Mouse (Mus musculus) heart, postnatal 0 days (tissue): ENCODE data around the gene Id1.

Experiments
- CTCF ChIP-seq: IDR thresholded peaks from 2 replicates; pipeline ENCODE4 v1.5.1; 2016; ENCODE audit warnings: antibody characterized with exemption, control low read depth, low read depth
- EP300 ChIP-seq: IDR thresholded peaks from 2 replicates; pipeline ENCODE4 v1.6.1; 2016; ENCODE audit warnings: antibody characterized with exemption, low read depth

DNA sequence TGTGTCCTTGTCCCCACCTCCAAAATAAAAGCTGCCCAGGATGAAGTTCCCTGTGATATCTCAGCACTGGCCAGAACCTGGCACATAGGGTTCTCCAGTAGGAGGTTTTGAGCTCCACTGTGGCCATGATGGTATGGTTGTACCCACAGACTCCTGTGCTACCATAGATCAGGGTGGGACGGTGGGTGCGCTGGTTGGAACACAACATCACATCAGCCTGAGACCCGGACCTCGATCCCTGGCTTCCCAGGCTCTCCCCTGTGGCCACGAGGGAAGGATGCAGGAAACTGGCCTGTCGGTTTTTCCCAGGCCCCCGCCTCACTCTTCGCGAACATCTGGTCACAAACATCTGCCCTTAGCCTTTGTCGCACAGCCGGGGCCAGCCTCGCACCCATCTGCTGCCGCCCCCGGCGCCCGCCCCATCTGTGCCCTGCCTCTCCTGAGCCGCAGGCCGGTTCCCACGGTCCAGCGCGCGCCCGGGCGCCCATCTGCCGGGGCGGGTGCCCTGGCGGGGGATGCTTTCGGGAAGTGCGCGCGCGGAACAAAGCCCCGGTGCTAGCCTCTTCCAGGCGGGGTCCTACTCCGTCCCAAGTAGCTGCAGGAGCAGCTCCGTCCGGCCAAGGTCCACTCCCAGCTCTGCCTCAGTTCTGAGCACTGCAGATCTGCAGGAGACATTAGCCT, 12.3 kb upstream of the Id1 start:
- TF ChIP-seq CTCF, result no peak
- TF ChIP-seq EP300, result peak; percentile 49; the same call in 1 of the 2 replicates
